Mouse (Mus musculus) CH12.LX (cell line): ENCODE measurements around the gene Tceanc. TPM values are rescaled to one million over a fixed set of nuclear protein-coding genes. Genes with fewer than 3 reads are reported as not detected.

Experiments
- DNase-seq: peaks from one replicate; pipeline ENCODE4 v3.0.0-alpha.2; 2013; ENCODE audit errors: extremely low read depth
- H3K27ac ChIP-seq: 2 replicates; pipeline ENCODE4 v1.5.1; 2012; ENCODE audit warnings: low read depth, mild to moderate bottlenecking, control low read depth, moderate library complexity; ENCODE audit not compliant: insufficient read depth
- H3K27me3 ChIP-seq: replicated peaks from 2 replicates; pipeline ENCODE3; 2012; ENCODE audit warnings: inconsistent platforms
- H3K36me3 ChIP-seq, 2 experiments: replicated peaks in 1 of 2; 2 replicates each; pipeline versions ENCODE3 to v1.6.1; 2012; ENCODE audit warnings: inconsistent platforms in 1 of 2, low read length in 1 of 2, mild to moderate bottlenecking in 1 of 2, mixed read lengths in 1 of 2, moderate library complexity in 1 of 2; ENCODE audit not compliant: control insufficient read depth in 1 of 2, insufficient read depth in 1 of 2
- H3K4me1 ChIP-seq, 2 experiments: 2 replicates each; pipeline ENCODE4 v1.6.1; 2012; ENCODE audit warnings: inconsistent platforms in 1 of 2, moderate library complexity in 1 of 2; ENCODE audit not compliant: insufficient read depth in 2 of 2, control insufficient read depth in 1 of 2
- H3K4me2 ChIP-seq: 2 replicates; pipeline ENCODE4 v1.6.1; 2012; ENCODE audit warnings: low read depth, mild to moderate bottlenecking, control low read depth; ENCODE audit not compliant: poor library complexity, insufficient read depth, severe bottlenecking
- H3K4me3 ChIP-seq, 3 experiments: fragments of 150-350 bp in 1 of 3; sonication (generic) in 1 of 3; replicated peaks in 1 of 3; 2 replicates each; pipeline versions ENCODE3 to v1.5.1; 2011 to 2012; ENCODE audit warnings: low read depth in 2 of 3, low read length in 2 of 3, mild to moderate bottlenecking in 2 of 3, moderate library complexity in 2 of 3, control low read depth in 1 of 3, improper control_type of control experiment in 1 of 3, inconsistent platforms in 1 of 3, mixed read lengths in 1 of 3; ENCODE audit not compliant: poor library complexity in 1 of 3
- H3K79me2 ChIP-seq: replicated peaks from 2 replicates; pipeline ENCODE4 v1.6.1; 2012; ENCODE audit warnings: mild to moderate bottlenecking, moderate library complexity; ENCODE audit not compliant: control insufficient read depth, poor library complexity, insufficient read depth, severe bottlenecking; ENCODE audit errors: extremely low read depth
- H3K9ac ChIP-seq: 2 replicates; pipeline ENCODE4 v1.6.1; 2012; ENCODE audit warnings: low read depth, mild to moderate bottlenecking, control low read depth, moderate library complexity; ENCODE audit not compliant: insufficient read depth
- H3K9me3 ChIP-seq: replicated peaks from 2 replicates; pipeline ENCODE3; 2012; ENCODE audit warnings: low read length, inconsistent platforms, mixed read lengths
- CHD1 ChIP-seq: IDR thresholded peaks from 2 replicates; pipeline ENCODE4 v1.6.1; 2012; ENCODE audit warnings: low read depth, low read length, improper control_type of control experiment, inconsistent platforms
- CHD2 ChIP-seq: IDR thresholded peaks from 2 replicates; pipeline ENCODE4 v1.6.1; 2011; ENCODE audit warnings: low read length, improper control_type of control experiment
- CTCF ChIP-seq, 2 experiments: IDR thresholded peaks in 1 of 2; conservative IDR thresholded peaks in 1 of 2; 2 replicates each; pipeline ENCODE4 v1.5.1; 2011 to 2012; ENCODE audit warnings: low read depth in 2 of 2, low read length in 2 of 2, improper control_type of control experiment in 1 of 2, inconsistent platforms in 1 of 2, mild to moderate bottlenecking in 1 of 2, moderate library complexity in 1 of 2
- JUN ChIP-seq: IDR thresholded peaks from 2 replicates; pipeline ENCODE4 v1.6.1; 2011; ENCODE audit warnings: low read depth, mild to moderate bottlenecking, low read length, improper control_type of control experiment, moderate library complexity; ENCODE audit not compliant: insufficient read depth
- MXI1 ChIP-seq: IDR thresholded peaks from 2 replicates; pipeline ENCODE4 v1.6.1; 2011; ENCODE audit warnings: mild to moderate bottlenecking, low read depth, low read length, improper control_type of control experiment
- NRF1 ChIP-seq: IDR thresholded peaks from 2 replicates; pipeline ENCODE4 v1.6.1; 2014; ENCODE audit warnings: low read depth, mild to moderate bottlenecking, inconsistent platforms, low read length, improper control_type of control experiment, moderate library complexity
- POLR2A ChIP-seq: IDR thresholded peaks from 2 replicates; pipeline ENCODE4 v1.6.1; 2011; ENCODE audit warnings: low read depth, mild to moderate bottlenecking, improper control_type of control experiment, low read length
- RAD21 ChIP-seq: IDR thresholded peaks from 2 replicates; pipeline ENCODE4 v1.6.1; 2011; ENCODE audit warnings: low read depth, mild to moderate bottlenecking, low read length, improper control_type of control experiment, moderate library complexity
- USF1 ChIP-seq: IDR thresholded peaks from 2 replicates; pipeline ENCODE4 v1.6.1; 2014; ENCODE audit warnings: low read depth, mild to moderate bottlenecking, inconsistent platforms, low read length, improper control_type of control experiment
- dilution Hi-C: fragments of 300-500 bp; cut with MboI; formaldehyde crosslinking; loops from 2 replicates; pipeline ENCODE4 v1.14.3; 2020; ENCODE audit warnings: low sequenced_read_pairs; ENCODE audit not compliant: extremely low pct_unique_long_range_greater_than_20kb, extremely low pct_ligation_motif_present
- in situ Hi-C: fragments of 300-500 bp; cut with MboI; formaldehyde crosslinking; loops from 3 replicates; pipeline ENCODE4 v1.14.3; 2019; ENCODE audit warnings: low sequenced_read_pairs, low pct_ligation_motif_present, low pct_unique_long_range_greater_than_20kb, mixed read lengths
- polyA plus RNA-seq: library from polyadenylated mRNA; unstranded; fragments of >175 nt; gene quantifications from 2 replicates; pipeline ENCODE4 v1.2.1, GENCODE M21; 2012; ENCODE audit warnings: low read depth; ENCODE audit not compliant: insufficient read length
- total RNA-seq, 2 experiments: library from RNA; depleted of rRNA; stranded (reverse); fragments of 300-350 nt in 1 of 2; fragments of >200 nt in 1 of 2; gene quantifications; 2 replicates each; pipeline ENCODE4 v1.2.3; 2012 to 2014

Gene Tceanc
- 2.1 and 3.2 TPM in 2 replicates for total RNA-seq (2012; rRNA removed)
- 5.9 and 7.0 TPM in 2 replicates for total RNA-seq (2014; rRNA removed)
- 1.2 and 1.5 TPM in 2 replicates for polyA plus RNA-seq

DNA sequence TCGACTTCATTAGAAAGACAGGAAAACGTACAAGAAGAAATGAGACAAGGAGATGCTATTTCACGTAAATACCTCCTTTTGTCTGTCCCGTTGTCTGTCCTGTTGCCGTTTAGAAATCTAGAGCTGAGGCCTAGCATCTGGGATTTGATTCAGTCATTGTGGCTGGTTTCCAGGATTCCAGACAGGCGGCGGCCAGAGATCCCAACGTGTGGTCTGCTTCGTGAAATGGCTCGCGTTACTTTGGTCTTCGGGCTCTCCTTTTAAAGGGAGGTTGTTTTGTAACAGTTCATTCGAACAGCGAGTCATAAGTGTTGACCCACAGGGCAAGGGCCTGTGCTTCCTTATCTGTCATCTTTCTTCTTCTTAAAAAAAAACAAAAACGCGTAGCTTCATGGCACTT lies at the start of gene Tceanc:
Gene Tceanc (minus strand): TSS at position 223 of the 400 bp plus-strand sequence.
- Histone ChIP-seq H3K79me2 (no peaks in the 10 kb centered on the region), H3K27ac (no peak within 1 kb of the TSS), H3K9ac (no peak within 1 kb of the TSS), H3K27me3 (no peaks in the 10 kb centered on the region), H3K9me3 (no peaks in the 10 kb centered on the region), H3K36me3 (no peaks in the 10 kb centered on the region), H3K4me2 (no peak within 1 kb of the TSS), H3K4me3 (no peak within 1 kb of the TSS), H3K4me1 (peaks cover 0 to 13% of the 10 kb centered on the region in 2 experiments; a peak in 1 of 4 replicates)
- no peak for DNase-seq
- TF ChIP-seq JUN (no peak), USF1 (no peak), CTCF (conservative IDR thresholded peaks at IDR 0.05 in 1 of 2, IDR thresholded peaks at IDR 0.05 in 1 of 2; ENCODE audit: low read depth in 2 of 2, low read length in 2 of 2) (no peak)
- in situ Hi-C loops (no loop called here), dilution Hi-C loops (no loop called here)

DNA sequence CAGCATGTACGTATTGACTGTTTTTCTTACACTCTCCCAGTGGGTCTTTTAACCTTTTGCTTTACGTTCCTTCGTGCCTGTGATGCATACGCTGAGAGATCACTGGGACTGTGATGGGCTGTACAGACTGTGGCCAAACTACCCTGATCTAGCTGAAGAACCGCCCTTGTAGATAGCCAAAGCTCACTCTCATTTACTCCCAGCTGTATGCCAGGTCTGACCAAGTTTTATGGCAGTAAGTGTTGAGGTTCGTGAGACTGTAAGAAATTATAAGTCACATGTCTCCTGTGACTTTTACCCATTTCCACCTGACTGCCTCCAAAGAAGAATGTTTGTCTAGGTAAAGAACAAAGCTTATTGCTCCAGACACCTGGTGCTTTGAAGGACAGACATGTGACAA lies 47.6 kb upstream of the Tceanc start:
- Histone ChIP-seq H3K27ac (no peak overlapping the region), H3K27me3 (no peaks in the 10 kb centered on the region), H3K9me3 (no peaks in the 10 kb centered on the region), H3K36me3 (no peaks in the 10 kb centered on the region), H3K4me2 (no peak overlapping the region), H3K4me3 (no peak overlapping the region), H3K4me1 (no peaks in the 10 kb centered on the region), H3K79me2 (no peaks in the 10 kb centered on the region), H3K9ac (no peak overlapping the region)
- dilution Hi-C loops, result no loop called here
- TF ChIP-seq CHD2 (no peak), RAD21 (no peak), NRF1 (no peak), POLR2A (no peak), CHD1 (no peak)
- in situ Hi-C loops, result no loop called here
- no peak for DNase-seq

DNA sequence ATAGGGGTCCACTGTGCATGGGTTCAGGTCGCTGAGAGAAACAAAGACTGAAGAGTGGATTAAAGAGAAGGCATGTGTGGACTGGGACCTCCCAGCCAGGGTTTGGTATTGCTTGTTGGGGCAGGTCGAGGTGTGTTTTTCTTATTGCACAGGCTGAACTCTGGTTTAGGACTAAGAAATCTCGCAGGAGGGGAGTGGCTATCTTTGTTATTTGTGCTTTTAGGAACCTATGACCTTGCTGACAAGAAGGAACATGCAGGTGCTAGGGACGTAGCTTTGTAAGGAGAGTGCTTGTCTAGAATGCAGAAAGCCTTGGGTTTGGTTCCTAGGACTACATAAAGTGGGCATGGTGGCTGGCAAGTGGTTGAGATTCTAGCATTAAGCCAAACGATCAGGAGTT lies 47.0 kb upstream of the Tceanc start:
- Histone ChIP-seq H3K36me3 (no peaks in the 10 kb centered on the region), H3K9ac (no peak overlapping the region), H3K9me3 (no peaks in the 10 kb centered on the region), H3K79me2 (no peaks in the 10 kb centered on the region), H3K27me3 (no peaks in the 10 kb centered on the region), H3K4me3 (no peak overlapping the region), H3K4me2 (no peak overlapping the region), H3K4me1 (no peaks in the 10 kb centered on the region), H3K27ac (no peak overlapping the region)
- dilution Hi-C loops, result no loop called here
- no peak for TF ChIP-seq MXI1
- DNase-seq, result no peak
- in situ Hi-C loops, result no loop called here
